Mouse (Mus musculus) limb, embryonic 11.5 days (tissue): ENCODE measurements around the gene Nfe2l1. TPM values are rescaled to one million over a fixed set of nuclear protein-coding genes. Genes with fewer than 3 reads are reported as not detected.

Source experiments
- ATAC-seq: fragments of 200-750 bp; cut with Nextera tagmentation; 2 replicates; pipeline ENCODE4 v1.8.0; 2017; ENCODE audit warnings: low read depth; ENCODE audit not compliant: insufficient number of reproducible peaks, low FRiP score, low TSS enrichment
- DNase-seq: peaks from one replicate; pipeline ENCODE4 v3.0.0-alpha.2; 2015; ENCODE audit warnings: low spot score
- H3K27ac ChIP-seq: fragments of 300-500 bp; sonication (generic); replicated peaks from 2 replicates; pipeline ENCODE4 v1.5.1; 2014; ENCODE audit warnings: low read depth, mild to moderate bottlenecking, low read length
- H3K27me3 ChIP-seq: fragments of 300-500 bp; sonication (generic); 2 replicates; pipeline ENCODE4 v1.6.1; 2014; ENCODE audit warnings: mild to moderate bottlenecking, low read length, mixed read lengths; ENCODE audit not compliant: control insufficient read depth, insufficient read depth
- H3K36me3 ChIP-seq: fragments of 300-500 bp; sonication (generic); 2 replicates; pipeline ENCODE4 v1.6.1; 2014; ENCODE audit warnings: mild to moderate bottlenecking, low read length, moderate library complexity, mixed read lengths; ENCODE audit not compliant: control insufficient read depth, insufficient read depth
- H3K4me1 ChIP-seq: fragments of 300-500 bp; sonication (generic); 2 replicates; pipeline ENCODE4 v1.6.1; 2014; ENCODE audit warnings: low read length, mixed read lengths; ENCODE audit not compliant: control insufficient read depth, insufficient read depth
- H3K4me2 ChIP-seq: fragments of 300-500 bp; sonication (generic); 2 replicates; pipeline ENCODE4 v1.6.1; 2014; ENCODE audit warnings: low read depth, mild to moderate bottlenecking, moderate library complexity; ENCODE audit not compliant: severe bottlenecking
- H3K4me3 ChIP-seq: fragments of 300-500 bp; sonication (generic); 2 replicates; pipeline ENCODE4 v1.5.1; 2014; ENCODE audit warnings: low read depth, low read length
- H3K9ac ChIP-seq: fragments of 300-500 bp; sonication (generic); 2 replicates; pipeline ENCODE4 v1.6.1; 2014; ENCODE audit warnings: mild to moderate bottlenecking, low read length
- H3K9me3 ChIP-seq: fragments of 300-500 bp; sonication (generic); 2 replicates; pipeline ENCODE4 v1.6.1; 2016; ENCODE audit warnings: low read length; ENCODE audit not compliant: control insufficient read depth
- WGBS: fragments of 180-500 bp; shearing (Covaris S2); extraction: QIAGEN DNeasy Blood & Tissue Kit; methylation state at CpG from one replicate; pipeline ENCODE4 v1.1.7; 2014; 5-methylcytosine and 5-hydroxymethylcytosine counted together
- microRNA counts: library from miRNA; unstranded; fragments of <30 nt; microRNA quantifications from one replicate; lab custom pipeline; 2016
- microRNA-seq: library from miRNA; unstranded; fragments of <30 nt; microRNA quantifications from one replicate; pipeline ENCODE4, GENCODE M21; 2016
- polyA plus RNA-seq: library from polyadenylated mRNA; unstranded; fragments of >200 nt; fragmentation: Nextera tagmentation; extraction: Ambion mirVana; gene quantifications from 2 replicates; pipeline ENCODE4 v1.2.1, GENCODE M21; 2014

Nfe2l1 gene
- polyA plus RNA-seq, 1 experiment from 2014 or later: 30.1 TPM

- no peaks in the 10 kb centered on the region for H3K9me3 ChIP-seq
- H3K4me2 ChIP-seq: no peak overlapping the region
- H3K27me3 ChIP-seq: no peaks in the 10 kb centered on the region
- H3K36me3 ChIP-seq: peaks cover 13% of the 10 kb centered on the region; the same call in 1 of the 2 replicates
- no peak for ATAC-seq
- H3K9ac ChIP-seq: no peak overlapping the region
- H3K27ac ChIP-seq: no peak overlapping the region
- 56% methylated on average over 9 of the region's 9 CpGs for WGBS
- H3K4me1 ChIP-seq: peaks cover 5% of the 10 kb centered on the region; the same call in 1 of the 2 replicates
- no peak for DNase-seq
- H3K4me3 ChIP-seq: no peak overlapping the region
Measured at GRCm38 (mm10) chr11:96768240-96768639, 61.5 kb downstream of the Nfe2l1 start.

MicroRNAs within 50 kb of the gene (microRNA counts, 519-probe panel; counts per million panel counts)
- microRNA mmu-miR-152 (lab: Ali Mortazavi, UCI): 4,654 counts per million, percentile 74 among the panel's probes with 10 or more counts

Small RNA genes lying within 50 kb of the gene (microRNA-seq; reads per million reads assigned to microRNA genes)
- gene Mir152: 75.7 reads per million, percentile 45 among the genes with 10 or more reads in this experiment

Other genes with a start within 250 kb of the Nfe2l1 start
- 10.3 and 11.3 TPM in 2 replicates for gene Snx11, start 52.4 kb downstream of the Nfe2l1 start, polyA plus RNA-seq
- gene Cbx1, start 40.8 kb downstream of the Nfe2l1 start, polyA plus RNA-seq: 172 and 179 TPM in 2 replicates
- 53.8 and 56.8 TPM in 2 replicates for gene Copz2, start 19.9 kb upstream of the Nfe2l1 start, polyA plus RNA-seq
- gene Cdk5rap3, start 86.5 kb upstream of the Nfe2l1 start, polyA plus RNA-seq: 72.5 and 77.0 TPM in 2 replicates
- 0.35 and 0.97 TPM in 2 replicates for gene Prr15l, start 98.1 kb upstream of the Nfe2l1 start, polyA plus RNA-seq
- 25.5 and 27.5 TPM in 2 replicates for gene Pnpo, start 114.0 kb upstream of the Nfe2l1 start, polyA plus RNA-seq
- gene Sp2, start 153.0 kb upstream of the Nfe2l1 start, polyA plus RNA-seq: 23.4 and 25.8 TPM in 2 replicates
- gene Sp6, start 183.4 kb upstream of the Nfe2l1 start, polyA plus RNA-seq: 2.1 and 2.4 TPM in 2 replicates
- gene Scrn2, start 200.0 kb upstream of the Nfe2l1 start, polyA plus RNA-seq: 31.9 and 34.4 TPM in 2 replicates
- gene Lrrc46, start 211.4 kb upstream of the Nfe2l1 start, polyA plus RNA-seq: 0.79 and 1.4 TPM in 2 replicates
- gene Mrpl10, start 211.6 kb upstream of the Nfe2l1 start, polyA plus RNA-seq: 93.0 and 96.5 TPM in 2 replicates
- gene Osbpl7, start 220.7 kb upstream of the Nfe2l1 start, polyA plus RNA-seq: 5.8 and 6.3 TPM in 2 replicates